Mouse (Mus musculus) E14TG2a.4 (cell line): Measurements from ENCODE around the gene Rcc1.
A peak's percentile ranks its signal among the peaks of the same experiment; 100 is the strongest.

ENCODE experiments used
- H3K27me3 ChIP-seq: 2 replicates; pipeline ENCODE4 v1.6.1; 2014; ENCODE audit warnings: low read length, control low read depth; ENCODE audit not compliant: insufficient read depth
- H3K36me3 ChIP-seq: 2 replicates; pipeline ENCODE4 v1.6.1; 2014; ENCODE audit warnings: low read length, control low read depth; ENCODE audit not compliant: insufficient read depth
- H3K4me1 ChIP-seq: replicated peaks from 2 replicates; pipeline ENCODE4 v1.6.1; 2014; ENCODE audit warnings: low read depth, low read length, control low read depth
- H3K4me3 ChIP-seq: replicated peaks from 2 replicates; pipeline ENCODE4 v1.5.1; 2014; ENCODE audit warnings: mild to moderate bottlenecking, low read length
- H3K9me3 ChIP-seq: 2 replicates; pipeline ENCODE4 v1.6.1; 2014; ENCODE audit warnings: low read length, control low read depth
- CTCF ChIP-seq: conservative IDR thresholded peaks from 2 replicates; pipeline ENCODE4 v1.5.1; 2014; ENCODE audit warnings: low read length
- NANOG ChIP-seq: IDR thresholded peaks from 2 replicates; pipeline ENCODE4 v1.6.1; 2014; ENCODE audit warnings: borderline replicate concordance, low read length, mixed read lengths
- POU5F1 ChIP-seq: IDR thresholded peaks from 2 replicates; pipeline ENCODE4 v1.6.1; 2014; ENCODE audit warnings: low read length, borderline replicate concordance

The Rcc1 gene

DNA sequence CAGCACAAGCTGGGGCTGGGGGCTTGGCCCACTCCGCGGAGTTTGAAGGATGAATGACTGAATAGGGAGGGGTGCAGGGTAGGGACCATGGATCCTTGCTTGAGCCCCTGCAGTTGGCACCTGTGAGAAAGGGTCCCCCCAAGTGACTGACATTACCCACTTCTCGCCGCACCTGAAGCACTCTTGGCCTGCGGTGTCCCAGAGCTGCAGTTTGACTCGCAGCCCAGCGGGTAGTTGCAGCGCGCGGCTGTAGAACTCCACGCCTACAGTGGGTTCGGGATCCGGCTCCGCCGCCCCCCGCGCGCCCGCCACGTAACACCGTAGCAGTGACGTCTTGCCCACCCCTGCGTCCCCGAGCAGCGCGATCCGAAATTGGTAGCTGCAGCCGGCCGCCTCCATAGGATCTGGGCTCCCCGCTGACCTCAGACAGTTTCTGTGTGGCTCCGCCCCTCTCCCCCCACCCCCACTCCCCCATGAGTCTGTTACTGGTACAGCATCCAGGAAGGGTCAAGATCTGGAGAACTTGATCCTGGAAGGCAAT is 50.4 kb downstream of the Rcc1 start, which contains the start of gene Rab42:
Gene Rab42 (minus strand): TSS at position 447 of the 541 bp plus-strand sequence.
- no peaks in the 10 kb centered on the region for H3K36me3 ChIP-seq
- H3K4me3 ChIP-seq = peak within 1 kb of the TSS; percentile 80
- H3K4me1 ChIP-seq = peaks cover 60% of the 10 kb centered on the region
- no peaks in the 10 kb centered on the region for H3K27me3 ChIP-seq
- TF ChIP-seq POU5F1 = no peak
- TF ChIP-seq NANOG = no peak
- no peak for TF ChIP-seq CTCF
- H3K9me3 ChIP-seq = no peaks in the 10 kb centered on the region

DNA sequence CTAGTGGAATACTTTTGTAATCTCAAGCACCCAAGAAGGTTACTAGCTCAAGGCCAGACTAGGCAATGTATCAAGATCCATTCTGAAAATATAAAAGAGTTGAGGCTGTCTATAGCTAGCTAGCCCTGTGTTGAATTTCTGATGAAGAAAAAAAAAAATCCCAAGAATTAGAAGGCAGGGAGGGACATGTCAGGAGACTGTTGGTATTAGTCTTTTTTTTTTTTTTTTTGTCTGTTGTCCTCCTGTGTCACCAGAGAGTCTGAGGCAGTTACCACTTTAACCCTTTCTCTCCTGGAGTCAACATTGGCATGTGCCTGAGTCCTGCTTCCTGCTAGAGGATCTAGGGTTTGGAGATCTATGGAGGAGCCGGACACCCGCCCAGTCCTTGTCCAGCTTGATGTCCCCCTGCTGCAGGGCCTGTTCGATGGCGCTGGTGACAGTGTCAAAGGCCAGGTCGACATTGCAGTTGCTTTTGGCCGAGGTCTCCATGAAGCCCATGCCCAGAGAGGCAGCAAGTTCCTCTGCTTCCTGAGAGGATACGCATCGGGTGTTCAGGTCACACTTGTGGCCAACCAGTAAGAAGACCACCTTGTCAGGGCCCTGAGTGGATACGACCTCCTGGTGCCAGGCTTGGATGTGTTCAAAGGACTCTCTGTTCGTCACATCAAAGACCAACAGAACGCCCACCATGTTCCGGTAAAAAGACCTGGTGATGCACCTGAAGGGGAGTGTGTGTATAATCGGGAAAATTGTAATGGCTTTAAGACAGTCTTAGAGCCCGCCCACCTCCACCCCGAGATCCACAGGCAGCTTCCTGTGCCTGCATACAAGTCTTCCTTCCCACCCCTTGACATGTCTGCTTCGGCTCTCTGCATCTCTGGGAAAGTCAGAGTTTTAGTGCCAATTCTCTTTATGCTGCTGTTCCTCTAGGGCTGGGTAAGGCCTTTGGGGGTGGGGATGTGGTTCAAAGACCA is 51.2 kb downstream of the Rcc1 start:
- Histone ChIP-seq H3K27me3 (no peaks in the 10 kb centered on the region), H3K9me3 (no peaks in the 10 kb centered on the region)
- no peak for TF ChIP-seq POU5F1

DNA sequence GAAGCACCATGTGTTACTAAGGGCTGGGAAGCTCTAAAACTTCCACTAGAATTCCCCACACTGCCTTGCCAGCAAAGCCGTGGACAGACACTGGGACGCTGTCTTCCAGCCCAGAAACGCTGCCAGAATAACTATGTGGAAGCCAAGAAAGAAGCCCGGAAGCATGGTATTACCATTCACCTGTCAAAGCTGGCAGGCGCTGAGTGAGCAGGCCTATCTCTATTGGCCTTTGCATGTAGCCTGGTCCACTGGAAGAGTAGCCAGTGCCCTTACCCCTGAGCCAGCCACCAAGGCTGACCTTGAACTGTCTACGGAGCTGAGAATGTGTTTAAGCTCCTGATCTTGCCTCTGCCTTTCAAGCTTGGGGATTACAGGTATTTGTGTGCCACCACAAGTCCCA is 51.9 kb downstream of the Rcc1 start:
- H3K36me3 ChIP-seq = no peaks in the 10 kb centered on the region
- H3K4me1 ChIP-seq = peaks cover 54% of the 10 kb centered on the region
- no peaks in the 10 kb centered on the region for H3K9me3 ChIP-seq
- no peak overlapping the region for H3K4me3 ChIP-seq
- no peaks in the 10 kb centered on the region for H3K27me3 ChIP-seq
- TF ChIP-seq POU5F1 (no peak), CTCF (no peak), NANOG (no peak)

More for the DNA sequence above, 51.2 kb downstream of the Rcc1 start:
- Histone ChIP-seq H3K4me1 (peaks cover 58% of the 10 kb centered on the region), H3K4me3 (peak overlapping the region; percentile 80), H3K36me3 (no peaks in the 10 kb centered on the region)

DNA sequence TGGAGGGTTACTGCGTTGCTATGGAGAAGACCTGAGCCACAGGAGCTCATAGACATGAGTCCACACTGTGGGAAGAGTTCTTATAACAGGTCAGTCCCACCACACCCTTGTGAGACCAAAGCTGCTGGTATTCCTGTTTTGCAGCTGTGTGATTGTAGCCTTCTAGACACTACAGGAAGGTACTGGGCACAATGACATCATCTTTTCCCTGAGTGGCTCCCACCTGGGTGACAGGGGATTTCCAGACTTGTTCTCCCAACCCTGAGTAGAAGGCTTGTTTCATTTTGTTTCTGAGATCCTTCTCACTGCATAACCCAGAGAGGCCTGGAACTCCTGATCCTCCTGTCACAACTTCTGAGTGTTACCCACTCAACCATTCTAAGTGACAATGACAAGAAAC is 53.6 kb downstream of the Rcc1 start:
- Histone ChIP-seq H3K9me3 (no peaks in the 10 kb centered on the region), H3K4me3 (no peak overlapping the region), H3K36me3 (peaks cover 4% of the 10 kb centered on the region; the same call in 1 of the 2 replicates), H3K4me1 (peaks cover 51% of the 10 kb centered on the region), H3K27me3 (no peaks in the 10 kb centered on the region)
- TF ChIP-seq NANOG = no peak
- TF ChIP-seq CTCF = no peak
- no peak for TF ChIP-seq POU5F1

DNA sequence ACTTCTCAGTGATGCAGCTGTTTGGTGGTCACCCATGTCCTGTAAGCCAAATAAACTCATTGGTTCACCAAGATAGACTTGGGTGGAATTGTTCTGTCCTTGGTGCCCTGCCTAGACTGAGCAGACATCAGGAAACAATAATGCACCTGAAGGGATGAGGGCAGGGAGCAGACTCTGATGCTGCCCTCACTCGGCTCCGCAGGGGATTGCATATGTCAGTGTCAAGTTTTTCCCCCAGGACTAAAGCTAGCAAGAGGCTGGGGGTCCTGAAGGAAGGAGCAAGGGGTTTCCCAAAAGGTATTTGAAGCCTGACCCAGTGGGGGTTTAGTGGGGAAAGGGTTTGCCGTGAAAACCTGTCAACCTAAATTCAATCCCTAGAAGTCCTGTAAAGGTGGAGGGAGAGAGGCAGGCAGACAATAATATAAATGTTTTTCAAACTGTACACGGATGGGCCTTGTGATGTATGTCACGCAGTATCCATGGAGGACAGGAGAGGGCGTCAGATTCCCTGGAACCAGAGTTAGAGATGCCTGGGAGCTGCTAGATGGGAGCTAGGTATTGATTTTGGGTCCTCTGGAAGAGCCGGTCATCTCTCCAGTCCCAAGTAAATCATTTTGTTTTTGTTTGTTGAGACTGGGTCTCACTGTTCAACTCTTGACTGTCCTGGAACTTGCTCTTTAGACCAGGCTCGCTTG is 57.6 kb downstream of the Rcc1 start:
- no peaks in the 10 kb centered on the region for H3K9me3 ChIP-seq
- H3K36me3 ChIP-seq = peaks cover 31% of the 10 kb centered on the region
- no peak overlapping the region for H3K4me3 ChIP-seq
- no peaks in the 10 kb centered on the region for H3K27me3 ChIP-seq
- TF ChIP-seq NANOG = no peak
- TF ChIP-seq CTCF = peak; percentile 33
- H3K4me1 ChIP-seq = peaks cover 53% of the 10 kb centered on the region

DNA sequence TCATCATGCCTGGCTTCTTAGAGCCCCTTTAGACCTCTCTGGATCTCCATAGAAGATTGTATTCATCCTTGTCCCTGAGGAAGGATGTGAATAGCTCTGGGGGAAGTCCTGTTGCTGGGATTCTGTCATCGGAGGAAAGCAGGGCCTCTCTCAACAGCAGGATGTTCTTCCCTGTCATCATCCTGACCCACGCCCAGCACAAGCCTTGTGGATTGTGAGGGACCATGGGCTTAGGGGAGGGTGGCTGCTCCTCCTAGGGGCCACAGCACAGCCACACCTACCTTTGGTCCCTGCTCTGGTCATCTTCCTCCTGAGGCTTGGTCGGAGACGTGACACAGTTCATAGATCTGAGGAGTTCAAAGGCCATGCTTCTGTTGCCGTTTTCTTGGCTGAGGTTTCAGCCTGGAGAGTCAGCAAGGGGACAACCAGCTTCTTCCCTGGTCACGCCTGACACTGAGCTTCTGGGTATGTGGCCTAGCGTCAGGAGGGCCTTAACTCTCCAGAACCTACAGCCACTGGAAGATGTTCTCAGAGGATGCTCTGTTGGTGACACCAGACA is 59.6 kb downstream of the Rcc1 start:
- Histone ChIP-seq H3K9me3 (no peaks in the 10 kb centered on the region), H3K4me1 (peaks cover 56% of the 10 kb centered on the region), H3K36me3 (peaks cover 31% of the 10 kb centered on the region), H3K4me3 (no peak overlapping the region), H3K27me3 (no peaks in the 10 kb centered on the region)
- TF ChIP-seq CTCF (no peak), NANOG (no peak), POU5F1 (no peak)

DNA sequence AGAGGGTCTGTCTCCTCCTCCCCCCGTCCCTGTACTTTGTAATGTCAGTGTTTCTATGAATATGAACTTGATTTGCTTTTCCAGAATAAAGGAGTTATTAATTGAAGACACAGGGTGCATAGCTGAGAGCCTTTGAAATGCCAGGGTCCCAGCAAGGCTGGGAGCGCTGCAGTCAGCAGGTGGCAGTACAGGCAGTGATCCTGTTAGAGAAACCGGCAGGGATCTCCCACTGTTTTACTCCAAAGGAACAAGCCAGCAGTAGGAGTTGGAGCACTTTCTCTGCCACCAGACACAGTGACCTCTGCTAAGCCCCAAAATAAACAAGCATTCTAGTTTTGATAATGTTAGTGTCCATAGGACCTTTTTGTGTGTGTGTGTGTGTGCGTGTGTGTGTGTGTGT is 60.4 kb downstream of the Rcc1 start:
- no peak for TF ChIP-seq NANOG
- no peak for TF ChIP-seq POU5F1
- peak; percentile 33 for TF ChIP-seq CTCF
- Histone ChIP-seq H3K9me3 (no peaks in the 10 kb centered on the region), H3K36me3 (peaks cover 31% of the 10 kb centered on the region), H3K4me1 (peaks cover 54% of the 10 kb centered on the region), H3K4me3 (no peak overlapping the region), H3K27me3 (no peaks in the 10 kb centered on the region)
